Comparison of ENCODE assay signal across 8 mouse cellular contexts in genomic region chr17:44189696-44190095, GRCm38 (mm10). TPM values are rescaled to one million over a fixed set of nuclear protein-coding genes. Genes with fewer than 3 reads are reported as not detected.
A peak's percentile ranks its signal among the peaks of the same experiment; 100 is the strongest.
DNase-seq lines count a peak whose midpoint lies in the region; ATAC-seq lines count a peak whose summit lies in the region.

No protein-coding gene starts in this region.

- H3K4me3 ChIP-seq in embryonic facial prominence, embryonic 14.5 days (ENCODE audit: low read depth, low read length): no peak overlapping the region
- H3K4me3 ChIP-seq in midbrain, embryonic 12.5 days: no peak overlapping the region

- ATAC-seq in embryonic facial prominence, embryonic 14.5 days (ENCODE audit: low read depth): peak; percentile 56; the same call in 1 of the 2 replicates
- ATAC-seq in midbrain, embryonic 12.5 days (ENCODE audit: low FRiP score, low read depth): no peak

- peak; percentile 5 for DNase-seq in Muller cell, postnatal 12 days (ENCODE audit: inconsistent ontology term)
- no peak for DNase-seq in embryonic facial prominence, embryonic 14.5 days (ENCODE audit: low spot score)
- DNase-seq in heart, postnatal 10 days: peak; percentile 58 to 63
- DNase-seq in kidney, postnatal 4 days: peak; percentile 62 to 71
- DNase-seq in frontal cortex, postnatal 14 days (ENCODE audit: low spot score in 2 of 2): no peak
- no peak for DNase-seq in ovary, adult 18-20 months (ENCODE audit: low spot score)
- DNase-seq in right cerebral cortex, adult 2 months (ENCODE audit: low spot score in 2 of 2): no peak

- H3K36me3 ChIP-seq in embryonic facial prominence, embryonic 14.5 days (ENCODE audit: control insufficient read depth, insufficient read depth, low read length): no peaks in the 10 kb centered on the region
- H3K36me3 ChIP-seq in midbrain, embryonic 12.5 days: no peaks in the 10 kb centered on the region

- peaks cover 16% of the 10 kb centered on the region for H3K27me3 ChIP-seq in embryonic facial prominence, embryonic 14.5 days (replicated peaks; ENCODE audit: control insufficient read depth, insufficient read depth, low read length)
- H3K27me3 ChIP-seq in midbrain, embryonic 12.5 days: peaks cover 33% of the 10 kb centered on the region

- no peak overlapping the region for H3K27ac ChIP-seq in embryonic facial prominence, embryonic 14.5 days (replicated peaks; ENCODE audit: low read depth, low read length)
- H3K27ac ChIP-seq in midbrain, embryonic 12.5 days (replicated peaks): no peak overlapping the region

- no peaks in the 10 kb centered on the region for H3K9me3 ChIP-seq in embryonic facial prominence, embryonic 14.5 days (ENCODE audit: control insufficient read depth, low read length)
- H3K9me3 ChIP-seq in midbrain, embryonic 12.5 days: no peaks in the 10 kb centered on the region

- H3K9ac ChIP-seq in embryonic facial prominence, embryonic 14.5 days (ENCODE audit: low read depth, low read length): no peak overlapping the region
- no peak overlapping the region for H3K9ac ChIP-seq in midbrain, embryonic 12.5 days (replicated peaks)

- peaks cover 3% of the 10 kb centered on the region; the same call in 1 of the 2 replicates for H3K4me1 ChIP-seq in embryonic facial prominence, embryonic 14.5 days (ENCODE audit: control insufficient read depth, insufficient read depth, low read length)
- H3K4me1 ChIP-seq in midbrain, embryonic 12.5 days: peaks cover 13% of the 10 kb centered on the region

- intact Hi-C loops in heart, postnatal 10 days (cut with DNase I): loop anchor here (1.0 to 2.0 kb wide), 3 partner anchors 21 to 67 kb away; no protein-coding TSS in a partner anchor

- WGBS in embryonic facial prominence, embryonic 14.5 days: 3% methylated on average over 11 of the region's 11 CpGs
- WGBS in midbrain, embryonic 12.5 days: 3% methylated on average over 11 of the region's 11 CpGs

- peak overlapping the region; percentile 96 for H3K4me2 ChIP-seq in embryonic facial prominence, embryonic 14.5 days (ENCODE audit: low read depth, low read length)
- H3K4me2 ChIP-seq in midbrain, embryonic 12.5 days (replicated peaks): peak overlapping the region; percentile 78

RNA-seq across cellular contexts. Expression of gene Clic5, which starts 1.3 kb away (rescaled TPM):
- 0.57 and 0.59 TPM in 2 replicates for polyA plus RNA-seq in embryonic facial prominence, embryonic 14.5 days (2014; fragmentation: Nextera tagmentation; extraction: Ambion mirVana)
- 100 to 1,000 TPM; 101 to 104 TPM for total RNA-seq in heart, postnatal 10 days (2021)
- 1.4 and 1.6 TPM in 2 replicates for polyA plus RNA-seq in midbrain, embryonic 12.5 days (2016; fragmentation: Nextera tagmentation; extraction: Ambion mirVana)

Comparison
In these comparisons a context has a peak if more than half of its experiments do, and no peak if none do; other contexts are left out.
1. DNase-seq: peak in Muller cell, postnatal 12 days (single experiment), heart, postnatal 10 days (2 of 2) and kidney, postnatal 4 days (2 of 2); none in embryonic facial prominence, embryonic 14.5 days (single experiment), frontal cortex, postnatal 14 days (0 of 2), ovary, adult 18-20 months (single experiment) and right cerebral cortex, adult 2 months (0 of 2).